Mouse (Mus musculus) C2C12 (cell line): ENCODE data around the gene Ero1l.

Experiments
- CEBPB ChIP-seq: IDR thresholded peaks from one replicate; pipeline ENCODE4 v1.6.1; 2011; ENCODE audit warnings: low read depth, mild to moderate bottlenecking, control low read depth, moderate library complexity
- CTCF ChIP-seq: IDR thresholded peaks from one replicate; pipeline ENCODE4 v1.5.1; 2011; ENCODE audit not compliant: control insufficient read depth, insufficient read depth, insufficient read length
- FOSL1 ChIP-seq: IDR thresholded peaks from one replicate; pipeline ENCODE4 v1.8.0; 2011; ENCODE audit warnings: mild to moderate bottlenecking, low read length; ENCODE audit not compliant: poor library complexity, insufficient read depth, severe bottlenecking
- MAX ChIP-seq: IDR thresholded peaks from one replicate; pipeline ENCODE4 v1.6.1; 2011; ENCODE audit warnings: mild to moderate bottlenecking, control low read depth
- MYOD1 ChIP-seq: IDR thresholded peaks from one replicate; pipeline ENCODE4 v1.6.1; 2011; ENCODE audit warnings: low read depth; ENCODE audit not compliant: control insufficient read depth, insufficient read length
- MYOG ChIP-seq: IDR thresholded peaks from one replicate; pipeline ENCODE4 v1.6.1; 2011; ENCODE audit not compliant: control insufficient read depth, insufficient read length; ENCODE audit errors: extremely low read depth
- USF1 ChIP-seq: IDR thresholded peaks from one replicate; pipeline ENCODE4 v1.6.1; 2011; ENCODE audit warnings: low read depth, mild to moderate bottlenecking, control low read depth, moderate library complexity

DNA sequence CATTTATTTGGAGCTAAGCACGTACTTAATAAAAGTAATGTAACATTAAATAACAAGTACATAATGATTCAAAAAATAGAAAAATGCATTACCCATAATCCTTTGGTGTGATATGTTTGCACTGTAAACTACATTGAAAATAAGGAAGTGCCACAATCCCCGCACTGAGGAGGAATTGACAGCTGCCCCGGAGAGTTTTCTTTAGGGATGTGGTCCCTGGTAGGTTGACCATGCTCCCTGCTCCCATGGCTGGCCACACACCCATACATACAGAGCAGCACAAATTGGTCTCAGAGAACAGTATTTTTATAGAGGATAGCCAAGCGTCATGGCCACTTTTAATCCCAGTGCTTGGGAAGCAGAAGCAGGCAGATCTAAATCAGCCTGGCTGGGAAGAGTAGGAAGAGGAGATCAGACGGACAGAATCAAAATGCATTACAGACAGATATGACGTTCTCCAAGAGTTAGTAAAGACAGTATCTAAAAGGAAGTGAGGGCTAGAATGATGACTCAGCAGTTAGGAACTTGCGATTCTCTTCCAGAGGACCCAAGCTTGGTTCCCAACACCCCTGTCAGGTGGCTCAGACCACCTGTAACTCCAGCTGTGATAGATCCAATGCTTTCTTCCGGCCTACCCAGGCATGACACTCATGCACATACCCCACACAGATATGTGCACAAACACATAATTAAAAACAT, 10.8 kb downstream of the Ero1l start:
- no peak for TF ChIP-seq CTCF
- no peak for TF ChIP-seq CEBPB
- TF ChIP-seq MYOD1: no peak
- no peak for TF ChIP-seq MAX
- TF ChIP-seq MYOG: no peak
- TF ChIP-seq USF1: no peak
- TF ChIP-seq FOSL1: no peak
